Mouse (Mus musculus): ENCODE measurements around the gene Atp10a. TPM values are rescaled to one million over a fixed set of nuclear protein-coding genes. Genes with fewer than 3 reads are reported as not detected.

The Atp10a gene
- polyA plus RNA-seq (2017; shearing (Covaris generic)): 41.0 TPM

GRCm38 (mm10) chr7:58655866-58656265, at the start of gene Atp10a:
TSS of gene Atp10a (plus strand) at chr7:58656166.

Data from effector memory CD4-positive, alpha-beta T cell, adult 7 months (primary cell).